Mouse (Mus musculus) MEL (cell line): ENCODE results near the gene Slc39a13. TPM values are rescaled to one million over a fixed set of nuclear protein-coding genes. Genes with fewer than 3 reads are reported as not detected.
A peak's percentile ranks its signal among the peaks of the same experiment; 100 is the strongest.

Experiments
- DNase-seq: peaks from one replicate; pipeline ENCODE4 v3.0.0; 2011; ENCODE audit warnings: low read depth, low spot score
- H3K27ac ChIP-seq: 2 replicates; pipeline ENCODE4 v1.5.1; 2012; ENCODE audit warnings: low read depth, mild to moderate bottlenecking, control low read depth, low read length, moderate library complexity; ENCODE audit not compliant: control insufficient read depth
- H3K27me3 ChIP-seq, 2 experiments: fragments of 150-350 bp in 1 of 2; sonication (generic) in 1 of 2; 2 replicates each; pipeline ENCODE4 v1.6.1; 2012; ENCODE audit warnings: low read length in 2 of 2, mild to moderate bottlenecking in 2 of 2, improper control_type of control experiment in 1 of 2, moderate library complexity in 1 of 2; ENCODE audit not compliant: insufficient read depth in 2 of 2, control insufficient read depth in 1 of 2
- H3K36me3 ChIP-seq, 2 experiments: 2 replicates each; pipeline ENCODE4 v1.6.1; 2012 to 2014; ENCODE audit warnings: low read length in 2 of 2, improper control_type of control experiment in 1 of 2, inconsistent platforms in 1 of 2, mild to moderate bottlenecking in 1 of 2; ENCODE audit not compliant: insufficient read depth in 2 of 2, control insufficient read depth in 1 of 2
- H3K4me1 ChIP-seq, 2 experiments: fragments of 150-350 bp in 1 of 2; sonication (generic) in 1 of 2; 2 replicates each; pipeline ENCODE4 v1.6.1; 2012; ENCODE audit warnings: low read length in 2 of 2, improper control_type of control experiment in 1 of 2, mild to moderate bottlenecking in 1 of 2; ENCODE audit not compliant: insufficient read depth in 2 of 2, control insufficient read depth in 1 of 2
- H3K4me3 ChIP-seq, 2 experiments: fragments of 150-350 bp in 1 of 2; sonication (generic) in 1 of 2; 2 replicates each; pipeline ENCODE4 v1.5.1; 2012; ENCODE audit warnings: low read depth in 2 of 2, low read length in 2 of 2, mild to moderate bottlenecking in 2 of 2, moderate library complexity in 2 of 2, control low read depth in 1 of 2, improper control_type of control experiment in 1 of 2; ENCODE audit not compliant: control insufficient read depth in 1 of 2, insufficient read depth in 1 of 2
- H3K79me2 ChIP-seq: 2 replicates; pipeline ENCODE4 v1.6.1; 2012; ENCODE audit warnings: mild to moderate bottlenecking, low read length, moderate library complexity; ENCODE audit not compliant: control insufficient read depth, poor library complexity, insufficient read depth
- H3K9ac ChIP-seq: 2 replicates; pipeline ENCODE4 v1.6.1; 2012; ENCODE audit warnings: low read depth, mild to moderate bottlenecking, control low read depth, low read length, moderate library complexity; ENCODE audit not compliant: control insufficient read depth, poor library complexity, severe bottlenecking
- H3K9me3 ChIP-seq: fragments of 150-350 bp; sonication (generic); replicated peaks from 2 replicates; pipeline ENCODE4 v1.6.1; 2012; ENCODE audit warnings: mild to moderate bottlenecking, low read length, improper control_type of control experiment, moderate library complexity; ENCODE audit not compliant: insufficient read depth
- BHLHE40 ChIP-seq: IDR thresholded peaks from 2 replicates; pipeline ENCODE4 v1.6.1; 2012; ENCODE audit warnings: low read depth, mild to moderate bottlenecking, inconsistent platforms, low read length, improper control_type of control experiment, borderline replicate concordance
- CHD1 ChIP-seq: IDR thresholded peaks from 2 replicates; pipeline ENCODE4 v1.6.1; 2012; ENCODE audit warnings: low read depth, mild to moderate bottlenecking, inconsistent platforms, low read length, improper control_type of control experiment
- CHD2 ChIP-seq: IDR thresholded peaks from 2 replicates; pipeline ENCODE4 v1.6.1; 2011; ENCODE audit warnings: low read length, improper control_type of control experiment
- CTCF ChIP-seq, 3 experiments: IDR thresholded peaks in 2 of 3; conservative IDR thresholded peaks in 1 of 3; 2 replicates each; pipeline ENCODE4 v1.5.1; 2011 to 2012; ENCODE audit warnings: low read length in 3 of 3, low read depth in 2 of 3, mild to moderate bottlenecking in 2 of 3, improper control_type of control experiment in 1 of 3, inconsistent platforms in 1 of 3, mixed read lengths in 1 of 3, moderate library complexity in 1 of 3; ENCODE audit not compliant: control insufficient read depth in 1 of 3, insufficient read depth in 1 of 3, poor library complexity in 1 of 3, severe bottlenecking in 1 of 3
- ETS1 ChIP-seq: IDR thresholded peaks from 2 replicates; pipeline ENCODE4 v1.6.1; 2012; ENCODE audit warnings: low read depth, mild to moderate bottlenecking, inconsistent platforms, low read length, improper control_type of control experiment, moderate library complexity
- GABPA ChIP-seq: IDR thresholded peaks from 2 replicates; pipeline ENCODE4 v1.6.1; 2012; ENCODE audit warnings: low read depth, mild to moderate bottlenecking, inconsistent platforms, low read length, improper control_type of control experiment, moderate library complexity
- GATA1 ChIP-seq: IDR thresholded peaks from 2 replicates; pipeline ENCODE4 v1.6.1; 2011; ENCODE audit warnings: low read depth, low read length, improper control_type of control experiment
- HCFC1 ChIP-seq: IDR thresholded peaks from 2 replicates; pipeline ENCODE4 v1.6.1; 2012; ENCODE audit warnings: low read depth, mild to moderate bottlenecking, inconsistent platforms, low read length, improper control_type of control experiment, moderate library complexity
- KAT2A ChIP-seq: conservative IDR thresholded peaks from 2 replicates; pipeline ENCODE4 v1.6.1; 2012; ENCODE audit warnings: low read depth, low read length, improper control_type of control experiment, inconsistent platforms
- MAX ChIP-seq: IDR thresholded peaks from 2 replicates; pipeline ENCODE4 v1.6.1; 2011; ENCODE audit warnings: low read length, improper control_type of control experiment
- MXI1 ChIP-seq: IDR thresholded peaks from 2 replicates; pipeline ENCODE4 v1.6.1; 2011; ENCODE audit warnings: mild to moderate bottlenecking, low read depth, low read length, improper control_type of control experiment
- MYC ChIP-seq: IDR thresholded peaks from 2 replicates; pipeline ENCODE4 v1.6.1; 2011; ENCODE audit warnings: low read depth, mild to moderate bottlenecking, low read length, improper control_type of control experiment, moderate library complexity
- POLR2A ChIP-seq, 2 experiments: IDR thresholded peaks; 2 replicates each; pipeline ENCODE4 v1.6.1; 2011 to 2012; ENCODE audit warnings: low read length in 2 of 2, mild to moderate bottlenecking in 2 of 2, control low read depth in 1 of 2, improper control_type of control experiment in 1 of 2, low read depth in 1 of 2, moderate library complexity in 1 of 2; ENCODE audit not compliant: control insufficient read depth in 1 of 2, insufficient read depth in 1 of 2, poor library complexity in 1 of 2
- POLR2AphosphoS2 ChIP-seq: IDR thresholded peaks from 2 replicates; pipeline ENCODE4 v1.6.1; 2011; ENCODE audit warnings: low read length, improper control_type of control experiment
- POLR2AphosphoS5 ChIP-seq: IDR thresholded peaks from 2 replicates; pipeline ENCODE4 v1.6.1; 2012; ENCODE audit warnings: low read depth, borderline replicate concordance, mild to moderate bottlenecking, inconsistent platforms, low read length, moderate library complexity, mixed read lengths
- RAD21 ChIP-seq: IDR thresholded peaks from 2 replicates; pipeline ENCODE4 v1.6.1; 2011; ENCODE audit warnings: mild to moderate bottlenecking, low read depth, low read length, improper control_type of control experiment
- RCOR1 ChIP-seq: IDR thresholded peaks from 2 replicates; pipeline ENCODE4 v1.6.1; 2012; ENCODE audit warnings: low read depth, mild to moderate bottlenecking, inconsistent platforms, low read length, improper control_type of control experiment
- SIN3A ChIP-seq: IDR thresholded peaks from 2 replicates; pipeline ENCODE4 v1.6.1; 2012; ENCODE audit warnings: low read length, improper control_type of control experiment, inconsistent platforms
- SMC3 ChIP-seq: IDR thresholded peaks from 2 replicates; pipeline ENCODE4 v1.6.1; 2011; ENCODE audit warnings: low read depth, low read length, improper control_type of control experiment
- TBP ChIP-seq: IDR thresholded peaks from 2 replicates; pipeline ENCODE4 v1.8.0; 2011; ENCODE audit warnings: low read depth, low read length, improper control_type of control experiment
- USF1 ChIP-seq: IDR thresholded peaks from 2 replicates; pipeline ENCODE4 v1.6.1; 2014; ENCODE audit warnings: low read depth, mild to moderate bottlenecking, inconsistent platforms, low read length, improper control_type of control experiment, moderate library complexity
- USF2 ChIP-seq, 2 experiments: IDR thresholded peaks; 2 replicates each; pipeline ENCODE4 v1.6.1; 2011 to 2012; ENCODE audit warnings: improper control_type of control experiment in 2 of 2, low read length in 2 of 2, borderline replicate concordance in 1 of 2, inconsistent platforms in 1 of 2, low read depth in 1 of 2, mild to moderate bottlenecking in 1 of 2; ENCODE audit not compliant: insufficient read depth in 1 of 2
- ZC3H11A ChIP-seq: IDR thresholded peaks from 2 replicates; pipeline ENCODE4 v1.6.1; 2012; ENCODE audit warnings: low read depth, mild to moderate bottlenecking, inconsistent platforms, low read length, improper control_type of control experiment
- ZMIZ1 ChIP-seq: IDR thresholded peaks from 2 replicates; pipeline ENCODE4 v1.6.1; 2012; ENCODE audit warnings: low read depth, mild to moderate bottlenecking, inconsistent platforms, low read length, improper control_type of control experiment, moderate library complexity
- ZNF384 ChIP-seq: IDR thresholded peaks from 2 replicates; pipeline ENCODE4 v1.6.1; 2012; ENCODE audit warnings: low read depth, mild to moderate bottlenecking, inconsistent platforms, low read length, improper control_type of control experiment
- polyA plus RNA-seq, 2 experiments: library from polyadenylated mRNA; stranded (reverse) in 1 of 2; unstranded in 1 of 2; fragments of >175 nt in 1 of 2; fragments of >200 nt in 1 of 2; gene quantifications; 2 replicates each; pipeline versions ENCODE4 v1.2.1 to v1.2.4; 2012; ENCODE audit warnings: low replicate concordance in 2 of 2, low read depth in 1 of 2; ENCODE audit not compliant: insufficient read length in 2 of 2, insufficient read depth in 1 of 2, missing spikeins in 1 of 2
- total RNA-seq: library from RNA; depleted of rRNA; stranded (reverse); fragments of 300-350 nt; gene quantifications from 2 replicates; pipeline ENCODE4 v1.2.3, GENCODE M21; 2012

Gene Slc39a13
- total and polyA plus RNA-seq, 3 experiments, result 9.4 to 19.1 TPM; not detected in 1

DNA sequence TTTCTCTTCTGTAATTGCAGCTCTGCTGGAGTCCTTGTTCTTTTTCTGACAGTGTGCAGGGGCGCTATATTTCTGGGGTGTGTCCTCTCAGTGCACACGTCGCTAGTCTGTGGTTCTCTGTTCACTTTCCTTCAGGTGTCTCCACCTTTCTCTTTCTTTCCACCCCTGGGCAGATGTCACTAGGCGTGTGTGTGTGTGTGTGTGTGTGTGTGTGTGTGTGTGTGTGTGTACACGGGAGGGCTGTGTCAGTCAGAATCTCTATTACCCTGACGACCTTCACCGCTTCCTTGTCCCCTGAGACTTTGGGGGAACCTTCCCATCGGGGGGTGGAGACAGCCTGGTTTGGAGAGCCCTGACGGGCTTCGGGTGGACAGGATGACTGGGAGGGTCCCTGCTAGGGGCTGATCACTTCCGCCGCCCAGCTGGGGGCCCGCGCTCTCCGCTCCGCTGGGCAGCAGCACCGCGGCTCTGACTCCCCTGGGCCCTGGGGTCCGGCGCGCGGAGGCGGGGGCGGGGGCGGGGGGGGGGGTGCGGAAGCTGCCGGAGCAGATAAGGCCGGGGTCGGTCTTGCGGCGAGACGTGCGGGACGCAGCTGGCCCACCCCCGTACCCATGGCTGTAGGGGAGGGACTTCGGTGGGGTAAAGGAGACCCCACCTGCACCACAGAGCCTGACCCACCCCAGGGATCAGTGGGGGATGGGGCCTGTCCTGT lies 8.3 kb upstream of the Slc39a13 start:
- peaks cover 5 to 11% of the 10 kb centered on the region in 2 experiments for H3K4me1 ChIP-seq
- TF ChIP-seq RAD21 (no peak), POLR2AphosphoS5 (peak; percentile 71; the same call in 1 of the 2 replicates), HCFC1 (no peak)
- H3K27ac ChIP-seq, result no peak overlapping the region
- H3K36me3 ChIP-seq, result peaks cover 0 to 6% of the 10 kb centered on the region in 2 experiments; a peak in 2 of 4 replicates
- H3K79me2 ChIP-seq, result no peaks in the 10 kb centered on the region
- peak overlapping the region; percentile 52 to 62 for H3K4me3 ChIP-seq
- no peak for DNase-seq
- H3K9ac ChIP-seq, result peak overlapping the region; percentile 62
- no peaks in the 10 kb centered on the region for H3K27me3 ChIP-seq
- H3K9me3 ChIP-seq, result no peaks in the 10 kb centered on the region

DNA sequence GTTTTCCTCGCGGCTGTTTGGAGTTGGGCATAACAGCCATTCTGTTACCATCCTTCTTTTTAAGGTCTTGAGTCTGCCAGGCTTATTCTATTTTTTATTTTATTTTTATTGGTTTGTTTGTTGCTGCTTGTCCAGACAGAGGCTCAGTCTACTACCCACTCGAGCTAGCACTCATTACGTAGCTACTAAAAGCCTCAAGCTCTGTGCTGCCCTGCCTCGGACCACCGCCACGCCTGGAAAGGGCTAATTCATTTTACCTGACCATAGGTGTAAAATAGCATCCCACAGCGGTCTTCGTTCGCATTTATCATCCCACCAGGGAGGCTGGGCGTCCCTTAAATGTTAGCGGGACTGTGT lies 7.7 kb upstream of the Slc39a13 start:
- Histone ChIP-seq H3K9me3 (no peaks in the 10 kb centered on the region), H3K27ac (no peak overlapping the region), H3K4me1 (peaks cover 3 to 6% of the 10 kb centered on the region in 2 experiments), H3K4me3 (no peak overlapping the region), H3K36me3 (peaks cover 0 to 5% of the 10 kb centered on the region in 2 experiments; a peak in 2 of 4 replicates), H3K79me2 (no peaks in the 10 kb centered on the region)
- no peak for DNase-seq
- TF ChIP-seq RAD21 (no peak), MYC (no peak), ZC3H11A (no peak), CTCF (IDR thresholded peaks at IDR 0.05 in 2 of 3, conservative IDR thresholded peaks at IDR 0.05 in 1 of 3; ENCODE audit: control insufficient read depth in 1 of 3, insufficient read depth in 1 of 3, low read depth in 2 of 3, low read length in 3 of 3, poor library complexity in 1 of 3, severe bottlenecking in 1 of 3) (no peak), ZNF384 (no peak), GATA1 (no peak), POLR2AphosphoS2 (no peak)
- TF ChIP-seq, all 39 proteins: peak for 0
- no peaks in the 10 kb centered on the region for H3K27me3 ChIP-seq
- H3K9ac ChIP-seq, result no peak overlapping the region

- peaks cover 7% of the 10 kb centered on the region; the same call in 1 of the 2 replicates for H3K79me2 ChIP-seq
- H3K4me3 ChIP-seq, result no peak overlapping the region
- H3K9me3 ChIP-seq, result no peaks in the 10 kb centered on the region
- H3K4me1 ChIP-seq, result peaks cover 0 to 6% of the 10 kb centered on the region in 2 experiments; a peak in 3 of 4 replicates
- no peak overlapping the region for H3K27ac ChIP-seq
- no peak overlapping the region for H3K9ac ChIP-seq
- H3K27me3 ChIP-seq, result no peaks in the 10 kb centered on the region
- DNase-seq, result no peak
- H3K36me3 ChIP-seq, result peaks cover 0 to 8% of the 10 kb centered on the region in 2 experiments; a peak in 2 of 4 replicates
- TF ChIP-seq GABPA, result no peak
- TF ChIP-seq CHD1, result no peak
- no peak for TF ChIP-seq USF2 (IDR thresholded peaks at IDR 0.05; ENCODE audit: borderline replicate concordance in 1 of 2, insufficient read depth in 1 of 2, low read depth in 1 of 2, low read length in 2 of 2)
- TF ChIP-seq ZMIZ1, result no peak
- TF ChIP-seq CTCF (IDR thresholded peaks at IDR 0.05 in 2 of 3, conservative IDR thresholded peaks at IDR 0.05 in 1 of 3; ENCODE audit: control insufficient read depth in 1 of 3, insufficient read depth in 1 of 3, low read depth in 2 of 3, low read length in 3 of 3, poor library complexity in 1 of 3, severe bottlenecking in 1 of 3), result no peak
- TF ChIP-seq CHD2, result no peak
- TF ChIP-seq BHLHE40, result no peak
- TF ChIP-seq ETS1, result no peak
- TF ChIP-seq USF1, result no peak
- TF ChIP-seq POLR2A (IDR thresholded peaks at IDR 0.05; ENCODE audit: control insufficient read depth in 1 of 2, insufficient read depth in 1 of 2, low read depth in 1 of 2, low read length in 2 of 2, poor library complexity in 1 of 2), result no peak
- TF ChIP-seq SMC3, result no peak
- no peak for TF ChIP-seq RCOR1
- TF ChIP-seq MAX, result no peak
- no peak for TF ChIP-seq SIN3A
- TF ChIP-seq TBP, result no peak
- no peak for TF ChIP-seq ZC3H11A
- no peak for TF ChIP-seq KAT2A
- no peak for TF ChIP-seq MXI1
Measured at GRCm38 (mm10) chr2:91072092-91072491, 1.9 kb upstream of the Slc39a13 start.
